Mouse (Mus musculus) liver, adult 2 months (tissue): ENCODE results near the gene Ptprm.

Experiments used
- CTCF ChIP-seq: fragments of 200-500 bp; IDR thresholded peaks from 2 replicates; pipeline ENCODE4 v1.5.1; 2011; ENCODE audit warnings: low read depth, low read length, control low read depth
- POLR2A ChIP-seq: fragments of 200-500 bp; IDR thresholded peaks from 2 replicates; pipeline ENCODE4 v1.6.1; 2011; ENCODE audit warnings: low read length, control low read depth; ENCODE audit not compliant: insufficient read depth; ENCODE audit errors: extremely low read depth

- TF ChIP-seq CTCF (no peak), POLR2A (no peak)
These were observed 239.4 kb downstream of the Ptprm start for GRCm38 (mm10) chr17:67114842-67115241.
